In genomic region chrX:9253990-9254389, GRCm38 (mm10) we compare ENCODE assay signal across 25 mouse cellular contexts. TPM values are rescaled to one million over a fixed set of nuclear protein-coding genes. Genes with fewer than 3 reads are reported as not detected.
DNase-seq lines count a peak whose midpoint lies in the region; ATAC-seq and TF ChIP-seq lines count a peak whose summit lies in the region.
"Had no signal": no experiment of that assay in that cellular context is flagged by ENCODE, and none has a peak within 500 bp of the region (broad histone marks: within the 10 kb centered on the region; RNA-seq: fewer than 3 reads in every experiment).

No protein-coding gene starts in this region.

- no peak overlapping the region for H3K4me2 ChIP-seq in midbrain, embryonic 14.5 days (ENCODE audit: low read length)
- H3K4me2 ChIP-seq in hindbrain, postnatal 0 days (ENCODE audit: low read depth, low read length) = no peak overlapping the region
- H3K4me2 ChIP-seq: embryonic facial prominence, embryonic 12.5 days; heart, embryonic 15.5 days; hindbrain, embryonic 13.5 days; limb, embryonic 15.5 days; neural tube, embryonic 13.5 days had no signal

- H3K27me3 ChIP-seq in midbrain, embryonic 14.5 days (ENCODE audit: control insufficient read depth, insufficient read depth, low read length) = no peaks in the 10 kb centered on the region
- H3K27me3 ChIP-seq in hindbrain, postnatal 0 days (ENCODE audit: insufficient read depth, low read length) = no peaks in the 10 kb centered on the region
- H3K27me3 ChIP-seq: embryonic facial prominence, embryonic 12.5 days; heart, embryonic 15.5 days; hindbrain, embryonic 13.5 days; limb, embryonic 15.5 days; neural tube, embryonic 13.5 days had no signal

- peak; percentile 74 for ATAC-seq in megakaryocyte-erythroid progenitor cell, adult 5-6 weeks (replicated peaks; ENCODE audit: low FRiP score, low TSS enrichment, poor library complexity, severe bottlenecking)
- no peak for ATAC-seq in midbrain, embryonic 14.5 days (ENCODE audit: low FRiP score, low TSS enrichment)
- ATAC-seq in hindbrain, postnatal 0 days = no peak
- ATAC-seq: forebrain, postnatal 0 days had no signal

- H3K27ac ChIP-seq in midbrain, embryonic 14.5 days (replicated peaks; ENCODE audit: low read depth, low read length) = no peak overlapping the region
- H3K27ac ChIP-seq in hindbrain, postnatal 0 days = no peak overlapping the region
- H3K27ac ChIP-seq: embryonic facial prominence, embryonic 12.5 days; heart, embryonic 15.5 days; hindbrain, embryonic 13.5 days; limb, embryonic 15.5 days; neural tube, embryonic 13.5 days had no signal

- TF ChIP-seq CTCF in hindbrain, postnatal 0 days (IDR thresholded peaks at IDR 0.05; ENCODE audit: low read depth) = no peak

- peak; percentile 3 to 8 for DNase-seq in spleen, postnatal 36 days (ENCODE audit: low spot score in 2 of 2)
- DNase-seq in spleen, postnatal 14 days (ENCODE audit: low spot score in 2 of 2) = no peak
- DNase-seq in R1 (ENCODE audit: low read depth, low spot score) = peak; percentile 88
- DNase-seq in induced T-regulatory cell, adult 2 months (ENCODE audit: low read depth) = peak; percentile 3
- DNase-seq in midbrain, embryonic 14.5 days = no peak
- no peak for DNase-seq in hindbrain, postnatal 0 days (ENCODE audit: low spot score)
- DNase-seq in kidney, postnatal 4 days = no peak
- DNase-seq: adrenal gland, postnatal 36 days; cerebellum, postnatal 14 days; forebrain, postnatal 0 days; gastrocnemius, postnatal 25 days; kidney, adult 8-10 months; lung, postnatal 4 days; retina, postnatal 1 day had no signal

- WGBS in midbrain, embryonic 14.5 days = 84% methylated on average over 10 of the region's 10 CpGs
- WGBS in hindbrain, postnatal 0 days = 82% methylated on average over 10 of the region's 10 CpGs

- H3K9me3 ChIP-seq in midbrain, embryonic 14.5 days (ENCODE audit: control insufficient read depth, low read length) = no peaks in the 10 kb centered on the region
- no peaks in the 10 kb centered on the region for H3K9me3 ChIP-seq in hindbrain, postnatal 0 days (ENCODE audit: low read length)
- H3K9me3 ChIP-seq: embryonic facial prominence, embryonic 12.5 days; heart, embryonic 15.5 days; hindbrain, embryonic 13.5 days; limb, embryonic 15.5 days; neural tube, embryonic 13.5 days had no signal

- no peaks in the 10 kb centered on the region for H3K36me3 ChIP-seq in midbrain, embryonic 14.5 days (ENCODE audit: control insufficient read depth, insufficient read depth, low read length)
- no peaks in the 10 kb centered on the region for H3K36me3 ChIP-seq in hindbrain, postnatal 0 days (ENCODE audit: insufficient read depth, low read length)
- H3K36me3 ChIP-seq: embryonic facial prominence, embryonic 12.5 days; heart, embryonic 15.5 days; hindbrain, embryonic 13.5 days; limb, embryonic 15.5 days; neural tube, embryonic 13.5 days had no signal

- no peak overlapping the region for H3K9ac ChIP-seq in midbrain, embryonic 14.5 days (replicated peaks; ENCODE audit: low read length)
- no peak overlapping the region for H3K9ac ChIP-seq in hindbrain, postnatal 0 days (replicated peaks; ENCODE audit: low read length)
- H3K9ac ChIP-seq: embryonic facial prominence, embryonic 12.5 days; forebrain, postnatal 0 days; heart, embryonic 15.5 days; hindbrain, embryonic 13.5 days; limb, embryonic 15.5 days; neural tube, embryonic 13.5 days had no signal

- H3K4me3 ChIP-seq in midbrain, embryonic 14.5 days (replicated peaks; ENCODE audit: low read depth, low read length) = no peak overlapping the region
- no peak overlapping the region for H3K4me3 ChIP-seq in hindbrain, postnatal 0 days (ENCODE audit: low read length)
- H3K4me3 ChIP-seq: embryonic facial prominence, embryonic 12.5 days; heart, embryonic 15.5 days; hindbrain, embryonic 13.5 days; limb, embryonic 15.5 days; neural tube, embryonic 13.5 days had no signal

- no peaks in the 10 kb centered on the region for H3K4me1 ChIP-seq in midbrain, embryonic 14.5 days (ENCODE audit: control insufficient read depth, insufficient read depth, low read length)
- H3K4me1 ChIP-seq in hindbrain, postnatal 0 days (ENCODE audit: insufficient read depth, low read length) = no peaks in the 10 kb centered on the region
- H3K4me1 ChIP-seq: embryonic facial prominence, embryonic 12.5 days; heart, embryonic 15.5 days; hindbrain, embryonic 13.5 days; limb, embryonic 15.5 days; neural tube, embryonic 13.5 days had no signal

RNA-seq across cellular contexts. Expression of gene Gm14862, which starts 2.7 kb away (rescaled TPM):
- total RNA-seq in megakaryocyte-erythroid progenitor cell, adult 5-6 weeks (2014; fragmentation: Nextera tagmentation) = not detected in 2 replicates
- not detected in 2 replicates for total RNA-seq in megakaryocyte-erythroid progenitor cell, adult 5-6 weeks (2017)
- polyA plus RNA-seq in midbrain, embryonic 14.5 days (2014; fragmentation: Nextera tagmentation; extraction: Ambion mirVana) = not detected in 2 replicates
- total RNA-seq in hindbrain, postnatal 0 days (2014; rRNA removed) = not detected in 2 replicates
- polyA plus RNA-seq in hindbrain, postnatal 0 days (2015; fragmentation: Nextera tagmentation; extraction: Ambion mirVana) = not detected in 2 replicates
- total RNA-seq: adrenal gland, postnatal 36 days; forebrain, postnatal 0 days; gastrocnemius, postnatal 25 days; layer of hippocampus, adult 8-10 months; left cerebral cortex, postnatal 10 days; midbrain, postnatal 0 days had no signal
- polyA plus RNA-seq: forebrain, postnatal 0 days; heart, embryonic 15.5 days; hindbrain, embryonic 13.5 days; limb, embryonic 15.5 days; midbrain, postnatal 0 days; neural tube, embryonic 13.5 days; small intestine, adult 2 months; testis, adult 2 months had no signal

RNA-seq across cellular contexts. Expression of gene Xk, which starts 18.6 kb away (rescaled TPM):
- 45.8 and 46.1 TPM in 2 replicates for total RNA-seq in megakaryocyte-erythroid progenitor cell, adult 5-6 weeks (2014; fragmentation: Nextera tagmentation)
- total RNA-seq in megakaryocyte-erythroid progenitor cell, adult 5-6 weeks (2017) = 18.6 and 21.5 TPM in 2 replicates
- 3.6 and 5.0 TPM in 2 replicates for polyA plus RNA-seq in midbrain, embryonic 14.5 days (2014; fragmentation: Nextera tagmentation; extraction: Ambion mirVana)
- 6.6 and 6.7 TPM in 2 replicates for total RNA-seq in hindbrain, postnatal 0 days (2014; rRNA removed)
- 3.7 and 4.6 TPM in 2 replicates for polyA plus RNA-seq in hindbrain, postnatal 0 days (2015; fragmentation: Nextera tagmentation; extraction: Ambion mirVana)

RNA-seq across cellular contexts. Expression of gene H2al1m, which starts 29.6 kb away (rescaled TPM):
- 8.3 and 18.6 TPM in 2 replicates for total RNA-seq in megakaryocyte-erythroid progenitor cell, adult 5-6 weeks (2014; fragmentation: Nextera tagmentation)
- total RNA-seq in megakaryocyte-erythroid progenitor cell, adult 5-6 weeks (2017) = not detected in 2 replicates
- polyA plus RNA-seq in midbrain, embryonic 14.5 days (2014; fragmentation: Nextera tagmentation; extraction: Ambion mirVana) = 0.45 TPM in 1 of 2 replicates, not detected in the other
- not detected in 2 replicates for total RNA-seq in hindbrain, postnatal 0 days (2014; rRNA removed)
- polyA plus RNA-seq in hindbrain, postnatal 0 days (2015; fragmentation: Nextera tagmentation; extraction: Ambion mirVana) = not detected in 2 replicates
- total RNA-seq: gastrocnemius, postnatal 25 days; left cerebral cortex, postnatal 10 days; midbrain, postnatal 0 days had no signal
- polyA plus RNA-seq: embryonic facial prominence, embryonic 12.5 days; forebrain, postnatal 0 days; hindbrain, embryonic 13.5 days; limb, embryonic 15.5 days; midbrain, postnatal 0 days; neural tube, embryonic 13.5 days had no signal

RNA-seq across cellular contexts. Expression of gene Lancl3, which starts 54.3 kb away (rescaled TPM):
- total RNA-seq in megakaryocyte-erythroid progenitor cell, adult 5-6 weeks (2014; fragmentation: Nextera tagmentation) = 0.07 TPM in 1 of 2 replicates, not detected in the other
- total RNA-seq in megakaryocyte-erythroid progenitor cell, adult 5-6 weeks (2017) = not detected in 2 replicates
- 4.0 and 5.3 TPM in 2 replicates for polyA plus RNA-seq in midbrain, embryonic 14.5 days (2014; fragmentation: Nextera tagmentation; extraction: Ambion mirVana)
- 8.4 and 8.7 TPM in 2 replicates for total RNA-seq in hindbrain, postnatal 0 days (2014; rRNA removed)
- 3.1 and 3.4 TPM in 2 replicates for polyA plus RNA-seq in hindbrain, postnatal 0 days (2015; fragmentation: Nextera tagmentation; extraction: Ambion mirVana)

Comparison
In these comparisons a context has a peak if more than half of its experiments do, and no peak if none do; other contexts are left out.
1. DNase-seq: peak in spleen, postnatal 36 days (2 of 2), R1 (single experiment) and induced T-regulatory cell, adult 2 months (single experiment); none in spleen, postnatal 14 days (0 of 2), midbrain, embryonic 14.5 days (single experiment), hindbrain, postnatal 0 days (single experiment) and kidney, postnatal 4 days (0 of 2).